Mouse (Mus musculus): Measurements from ENCODE around the gene Tcf23.

The Tcf23 gene

GRCm38 (mm10) chr5:30950451-30950850, 18.0 kb upstream of the Tcf23 start:
- no peak for DNase-seq (ENCODE audit: low spot score)

- DNase-seq (ENCODE audit: low spot score), result no peak
These were observed 17.5 kb upstream of the Tcf23 start for GRCm38 (mm10) chr5:30950922-30951321.

- no peak for DNase-seq (ENCODE audit: low spot score)
These were observed 16.8 kb upstream of the Tcf23 start for GRCm38 (mm10) chr5:30951706-30952105.

GRCm38 (mm10) chr5:30952551-30952950, 15.9 kb upstream of the Tcf23 start:
- DNase-seq (ENCODE audit: low spot score), result no peak

- DNase-seq (ENCODE audit: low spot score), result no peak
These were observed 14.4 kb upstream of the Tcf23 start for GRCm38 (mm10) chr5:30954065-30954464.

- DNase-seq (ENCODE audit: low spot score), result no peak
These were observed 13.9 kb upstream of the Tcf23 start for GRCm38 (mm10) chr5:30954556-30954955.

GRCm38 (mm10) chr5:30955751-30956150, 12.7 kb upstream of the Tcf23 start:
- no peak for DNase-seq (ENCODE audit: low spot score)

GRCm38 (mm10) chr5:30957891-30958290, 10.6 kb upstream of the Tcf23 start:
- no peak for DNase-seq (ENCODE audit: low spot score)

GRCm38 (mm10) chr5:30959198-30959854, 9.1 kb upstream of the Tcf23 start:
- DNase-seq (ENCODE audit: low spot score), result peak; percentile 21

GRCm38 (mm10) chr5:30959966-30960501, 8.4 kb upstream of the Tcf23 start, which contains the start of gene Preb:
Gene Preb (minus strand): TSS chr5:30960361.
- peak; percentile 96 for DNase-seq (ENCODE audit: low spot score)

GRCm38 (mm10) chr5:30960814-30961213, 7.6 kb upstream of the Tcf23 start:
- DNase-seq (ENCODE audit: low spot score), result no peak

GRCm38 (mm10) chr5:30961545-30962505, 6.6 kb upstream of the Tcf23 start:
- no peak for DNase-seq (ENCODE audit: low spot score)

- DNase-seq (ENCODE audit: low spot score), result no peak
These were observed 4.5 kb upstream of the Tcf23 start for GRCm38 (mm10) chr5:30963916-30964315.

GRCm38 (mm10) chr5:30966189-30966588, 2.3 kb upstream of the Tcf23 start:
- DNase-seq (ENCODE audit: low spot score), result no peak

- no peak for DNase-seq (ENCODE audit: low spot score)
These were observed 978 bp downstream of the Tcf23 start for GRCm38 (mm10) chr5:30969440-30969839.

- no peak for DNase-seq (ENCODE audit: low spot score)
These were observed 6.6 kb downstream of the Tcf23 start for GRCm38 (mm10) chr5:30974870-30975656.

- DNase-seq (ENCODE audit: low spot score), result peak; percentile 13
These were observed 13.9 kb downstream of the Tcf23 start for GRCm38 (mm10) chr5:30982357-30982756.

GRCm38 (mm10) chr5:30992980-30993676, 24.7 kb downstream of the Tcf23 start:
- no peak for DNase-seq (ENCODE audit: low spot score)

GRCm38 (mm10) chr5:30994074-30994473, 25.6 kb downstream of the Tcf23 start:
- no peak for DNase-seq (ENCODE audit: low spot score)

GRCm38 (mm10) chr5:30994910-30995635, 26.6 kb downstream of the Tcf23 start:
- no peak for DNase-seq (ENCODE audit: low spot score)

GRCm38 (mm10) chr5:30998306-30998705, 29.8 kb downstream of the Tcf23 start:
- peak; percentile 29 for DNase-seq (ENCODE audit: low spot score)
